Mouse (Mus musculus): ENCODE measurements at regions not wholly inside any gene's neighbourhood (a gene's known extent, or its start where the extent isn't known, plus 50 kb on each side); places are given as distances from the start of the nearest gene placed in this dataset.

GRCm38 (mm10) chr6:16999451-17000139 is 65.4 kb upstream of the Tes start:
- DNase-seq (ENCODE audit: low read depth, low spot score) = no peak
- H3K36me3 ChIP-seq (ENCODE audit: control insufficient read depth, insufficient read depth, low read length, poor library complexity, severe bottlenecking) = no peaks in the 10 kb centered on the region
- no peaks in the 10 kb centered on the region for H3K27me3 ChIP-seq (ENCODE audit: control insufficient read depth, insufficient read depth, low read length, poor library complexity, severe bottlenecking)

- H3K27me3 ChIP-seq (ENCODE audit: control insufficient read depth, insufficient read depth, low read length, poor library complexity, severe bottlenecking) = no peaks in the 10 kb centered on the region
- no peak for DNase-seq (ENCODE audit: low read depth, low spot score)
- no peaks in the 10 kb centered on the region for H3K36me3 ChIP-seq (ENCODE audit: control insufficient read depth, insufficient read depth, low read length, poor library complexity, severe bottlenecking)
These were observed 69.4 kb upstream of the Tes start for GRCm38 (mm10) chr6:16995495-16995936.

- peak; percentile 28 for DNase-seq (ENCODE audit: low read depth, low spot score)
- H3K36me3 ChIP-seq (ENCODE audit: control insufficient read depth, insufficient read depth, low read length, poor library complexity, severe bottlenecking) = no peaks in the 10 kb centered on the region
- no peaks in the 10 kb centered on the region for H3K27me3 ChIP-seq (ENCODE audit: control insufficient read depth, insufficient read depth, low read length, poor library complexity, severe bottlenecking)
These were observed 70.2 kb upstream of the Tes start for GRCm38 (mm10) chr6:16994711-16995110.

DNA sequence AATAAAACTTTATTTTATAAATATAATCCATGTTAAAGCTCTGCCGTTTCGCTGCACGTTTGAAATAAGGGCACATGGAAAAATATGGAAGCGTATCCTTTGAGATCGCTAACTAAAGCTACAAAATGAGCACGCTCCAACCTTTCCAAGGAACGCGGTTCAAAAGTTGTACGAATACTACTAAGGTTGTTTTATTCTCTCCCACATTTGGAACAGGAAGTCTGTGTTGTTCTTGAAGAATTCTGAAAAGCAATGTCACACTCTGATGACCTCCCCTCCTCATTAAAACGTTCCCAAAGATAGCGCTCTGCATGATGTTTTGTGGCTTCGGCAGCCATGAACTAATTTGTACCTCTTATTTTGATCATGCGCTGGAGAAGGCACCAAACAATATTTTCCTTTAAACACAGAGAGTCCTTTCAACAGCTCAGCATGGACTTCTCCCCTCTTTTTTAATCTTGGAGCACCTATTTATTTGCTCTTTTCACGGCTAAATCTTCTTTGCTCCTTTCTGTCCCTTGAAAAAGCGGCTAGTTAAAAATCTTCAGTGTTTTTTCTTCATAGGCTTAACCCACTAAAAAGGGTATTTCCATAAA is 72.9 kb upstream of the Tes start:
- DNase-seq (ENCODE audit: low read depth, low spot score) = no peak
- Histone ChIP-seq H3K36me3 (ENCODE audit: control insufficient read depth, insufficient read depth, low read length, poor library complexity, severe bottlenecking) (no peaks in the 10 kb centered on the region), H3K27me3 (ENCODE audit: control insufficient read depth, insufficient read depth, low read length, poor library complexity, severe bottlenecking) (no peaks in the 10 kb centered on the region)

- peak; percentile 68 for DNase-seq (ENCODE audit: low read depth, low spot score)
- no peaks in the 10 kb centered on the region for H3K36me3 ChIP-seq (ENCODE audit: control insufficient read depth, insufficient read depth, low read length, poor library complexity, severe bottlenecking)
- H3K27me3 ChIP-seq (ENCODE audit: control insufficient read depth, insufficient read depth, low read length, poor library complexity, severe bottlenecking) = no peaks in the 10 kb centered on the region
These were observed 79.9 kb upstream of the Tfec start for GRCm38 (mm10) chr6:16978206-16978505.

DNA sequence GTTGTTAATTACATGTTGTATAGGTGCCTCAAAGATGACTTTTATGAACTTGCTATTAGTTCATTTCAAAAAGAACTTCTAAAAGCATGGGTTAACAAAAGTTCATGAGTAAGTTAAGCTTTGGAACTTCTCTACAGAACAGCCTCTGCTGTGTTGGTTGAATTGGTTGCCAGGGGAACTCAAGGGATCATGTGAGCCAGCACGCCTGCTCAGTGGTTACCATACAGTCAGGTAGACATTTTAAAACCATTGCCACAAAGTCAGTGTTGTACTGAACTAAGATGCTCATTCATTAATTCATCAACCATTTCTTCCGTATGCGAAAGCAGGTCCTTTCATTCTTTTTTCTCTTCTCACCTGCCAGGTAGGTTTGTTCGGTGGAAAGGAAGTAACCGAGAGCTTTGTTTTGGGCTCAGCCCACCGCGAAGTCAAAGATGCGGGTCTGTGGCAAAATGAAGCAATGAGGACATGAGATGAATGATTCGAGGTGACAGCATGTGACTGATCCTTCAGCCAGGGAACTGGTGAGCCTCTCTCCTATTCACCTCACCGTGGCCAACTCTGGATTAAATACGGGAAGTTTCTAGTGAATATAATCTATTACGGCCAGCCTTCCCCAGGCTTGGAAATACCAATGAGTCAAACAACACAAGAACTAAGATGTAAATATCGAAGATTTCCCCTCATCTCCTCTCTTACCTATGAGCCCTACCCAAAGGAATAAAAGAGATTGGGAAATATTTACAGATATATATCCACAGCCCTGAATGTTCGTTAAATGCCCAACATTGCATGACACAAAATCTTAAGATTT is 79.4 kb upstream of the Tfec start:
- H3K27me3 ChIP-seq (ENCODE audit: control insufficient read depth, insufficient read depth, low read length, poor library complexity, severe bottlenecking) = no peaks in the 10 kb centered on the region
- DNase-seq (ENCODE audit: low read depth, low spot score) = no peak
- H3K36me3 ChIP-seq (ENCODE audit: control insufficient read depth, insufficient read depth, low read length, poor library complexity, severe bottlenecking) = no peaks in the 10 kb centered on the region

DNA sequence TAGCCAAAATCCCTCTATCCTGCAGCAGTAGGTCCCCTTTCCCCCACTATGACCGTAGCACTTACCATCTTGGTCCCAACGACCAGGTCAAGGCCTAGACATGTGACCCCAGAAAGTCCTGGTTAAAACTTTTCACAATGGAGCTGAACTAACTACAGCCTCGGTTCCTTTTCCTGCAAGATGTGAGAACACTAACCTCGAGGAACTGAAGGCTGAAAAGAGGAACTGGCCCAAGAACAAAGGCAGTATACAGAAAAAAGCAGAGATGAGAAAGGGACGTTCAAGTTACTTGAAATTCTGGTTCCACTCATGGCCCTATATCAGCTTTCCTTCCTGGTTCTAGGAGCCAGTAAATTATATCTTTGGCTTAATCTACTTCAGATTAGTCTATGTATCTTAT is 67.4 kb upstream of the Tfec start:
- Histone ChIP-seq H3K36me3 (ENCODE audit: control insufficient read depth, insufficient read depth, low read length, poor library complexity, severe bottlenecking) (no peaks in the 10 kb centered on the region), H3K27me3 (ENCODE audit: control insufficient read depth, insufficient read depth, low read length, poor library complexity, severe bottlenecking) (no peaks in the 10 kb centered on the region)
- DNase-seq (ENCODE audit: low read depth, low spot score) = peak; percentile 39

DNA sequence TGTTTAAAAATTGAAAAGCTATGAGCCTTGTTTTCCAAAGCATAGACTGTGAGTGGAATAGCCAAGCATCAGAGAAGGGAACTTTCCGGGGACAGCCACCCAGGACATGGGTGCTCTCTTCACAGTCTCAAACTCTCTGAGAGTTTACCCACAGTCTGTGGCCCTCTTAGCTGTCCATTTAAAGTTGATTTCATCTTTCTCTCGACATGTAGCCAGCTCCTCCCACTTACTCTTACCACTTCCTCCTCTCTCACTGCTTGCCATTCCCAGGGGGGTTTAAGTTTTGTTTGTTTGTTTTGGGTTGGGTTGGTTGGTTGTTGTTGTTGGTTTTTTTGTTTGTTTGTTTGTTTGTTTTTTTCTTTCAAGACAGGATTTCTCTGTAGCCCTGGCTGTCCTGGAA is 66.1 kb upstream of the Tfec start:
- Histone ChIP-seq H3K36me3 (ENCODE audit: control insufficient read depth, insufficient read depth, low read length, poor library complexity, severe bottlenecking) (no peaks in the 10 kb centered on the region), H3K27me3 (ENCODE audit: control insufficient read depth, insufficient read depth, low read length, poor library complexity, severe bottlenecking) (no peaks in the 10 kb centered on the region)
- DNase-seq (ENCODE audit: low read depth, low spot score) = peak; percentile 29

GRCm38 (mm10) chr6:16963958-16964357 is 65.7 kb upstream of the Tfec start:
- DNase-seq (ENCODE audit: low read depth, low spot score) = peak; percentile 54
- H3K36me3 ChIP-seq (ENCODE audit: control insufficient read depth, insufficient read depth, low read length, poor library complexity, severe bottlenecking) = no peaks in the 10 kb centered on the region
- no peaks in the 10 kb centered on the region for H3K27me3 ChIP-seq (ENCODE audit: control insufficient read depth, insufficient read depth, low read length, poor library complexity, severe bottlenecking)

DNA sequence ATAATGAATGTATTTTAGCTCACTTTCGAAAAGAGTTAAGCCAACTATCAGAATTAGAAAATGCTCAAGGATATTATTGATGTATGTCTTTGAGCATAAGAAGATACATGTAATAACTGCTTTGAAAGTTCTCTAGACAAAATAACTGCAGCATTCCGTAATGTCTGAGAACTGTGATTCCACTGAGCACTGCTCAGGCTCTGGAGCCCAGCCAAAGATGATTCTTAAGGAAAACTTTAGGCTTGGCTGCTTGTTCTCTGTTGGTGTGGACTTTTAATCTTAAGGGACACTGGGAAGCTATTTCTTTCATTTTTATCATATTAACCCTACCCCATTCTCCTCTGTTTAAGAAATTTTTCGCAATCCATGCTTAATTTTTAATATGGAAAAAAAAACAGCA is 59.9 kb upstream of the Tfec start:
- no peaks in the 10 kb centered on the region for H3K27me3 ChIP-seq (ENCODE audit: control insufficient read depth, insufficient read depth, low read length, poor library complexity, severe bottlenecking)
- no peak for DNase-seq (ENCODE audit: low read depth, low spot score)
- H3K36me3 ChIP-seq (ENCODE audit: control insufficient read depth, insufficient read depth, low read length, poor library complexity, severe bottlenecking) = no peaks in the 10 kb centered on the region

GRCm38 (mm10) chr6:16956771-16957435 is 58.7 kb upstream of the Tfec start:
- no peak for DNase-seq (ENCODE audit: low read depth, low spot score)
- no peaks in the 10 kb centered on the region for H3K27me3 ChIP-seq (ENCODE audit: control insufficient read depth, insufficient read depth, low read length, poor library complexity, severe bottlenecking)
- no peaks in the 10 kb centered on the region for H3K36me3 ChIP-seq (ENCODE audit: control insufficient read depth, insufficient read depth, low read length, poor library complexity, severe bottlenecking)
